Mouse (Mus musculus) testis, adult 2 months (tissue): Measurements from ENCODE around the gene 9430097D07Rik.

Experiments used
- CTCF ChIP-seq: fragments of 200-500 bp; IDR thresholded peaks from 2 replicates; pipeline ENCODE4 v1.5.1; 2012; ENCODE audit warnings: low read depth, mild to moderate bottlenecking, inconsistent platforms, low read length, moderate library complexity; ENCODE audit not compliant: control insufficient read depth, insufficient read depth, insufficient replicate concordance
- POLR2A ChIP-seq: fragments of 200-500 bp; IDR thresholded peaks from 2 replicates; pipeline ENCODE4 v1.6.1; 2012; ENCODE audit warnings: low read depth, mild to moderate bottlenecking, inconsistent platforms, low read length, moderate library complexity; ENCODE audit not compliant: control insufficient read depth

DNA sequence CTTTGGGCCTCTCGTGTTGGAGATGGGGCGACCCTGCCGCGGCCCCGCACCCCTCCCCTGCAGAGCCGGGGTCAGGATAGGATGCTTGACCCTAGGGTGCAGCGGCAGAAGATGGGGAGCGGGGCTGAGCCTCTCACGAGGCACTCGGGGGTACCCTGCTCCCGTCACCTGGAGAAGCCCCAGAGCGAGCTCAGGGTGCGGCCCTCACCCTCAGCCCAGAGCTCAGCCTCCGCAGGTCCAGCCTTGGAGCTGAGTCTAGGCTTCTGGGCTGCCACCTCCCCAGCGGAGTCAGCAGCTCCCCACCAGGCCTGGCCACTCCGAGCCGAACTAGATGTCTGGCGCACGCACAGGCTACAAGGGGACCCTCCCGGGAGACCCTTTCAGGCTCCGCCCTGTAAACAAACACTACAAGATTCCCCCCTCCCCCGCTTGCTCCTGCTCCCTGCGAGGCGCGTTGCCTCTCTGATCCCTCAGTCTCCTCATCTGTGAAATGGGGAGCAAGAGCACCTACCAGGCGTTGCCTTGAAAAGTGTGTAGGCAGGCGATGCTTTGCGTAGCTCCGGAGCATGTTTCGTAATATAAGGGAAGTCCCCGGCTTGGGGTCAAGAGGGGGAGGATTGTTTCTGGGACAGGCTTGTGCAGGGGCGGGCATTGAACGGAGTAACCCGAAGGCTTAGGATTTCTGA is 31.9 kb upstream of the 9430097D07Rik start:
- peak; percentile 40; the same call in 1 of the 2 replicates for TF ChIP-seq POLR2A
- TF ChIP-seq CTCF, result no peak
